Mouse (Mus musculus): ENCODE data around the gene Ppp4r3b. TPM values are rescaled to one million over a fixed set of nuclear protein-coding genes. Genes with fewer than 3 reads are reported as not detected.
A peak's percentile ranks its signal among the peaks of the same experiment; 100 is the strongest.

The Ppp4r3b gene
- total and polyA plus RNA-seq, 2 experiments from 2014 or later = 31.6 to 49.7 TPM

GRCm38 (mm10) chr11:29238551-29238950, 65.9 kb downstream of the Ppp4r3b start:
- ATAC-seq (ENCODE audit: low FRiP score) = no peak
- Histone ChIP-seq H3K9ac (replicated peaks; ENCODE audit: low read length, poor library complexity, severe bottlenecking) (no peak overlapping the region), H3K9me3 (ENCODE audit: low read length) (no peaks in the 10 kb centered on the region), H3K4me3 (ENCODE audit: low read depth, low read length) (no peak overlapping the region), H3K27ac (ENCODE audit: low read depth, low read length) (no peak overlapping the region), H3K4me2 (ENCODE audit: low read depth, low read length, poor library complexity, severe bottlenecking) (no peak overlapping the region), H3K36me3 (ENCODE audit: insufficient read depth, low read length) (peaks cover 11% of the 10 kb centered on the region; the same call in 1 of the 2 replicates), H3K27me3 (ENCODE audit: insufficient read depth, low read length) (no peaks in the 10 kb centered on the region), H3K4me1 (ENCODE audit: insufficient read depth, low read length) (no peaks in the 10 kb centered on the region)
- no peak for DNase-seq (ENCODE audit: low spot score)
- 94% methylated on average over 3 of the region's 3 CpGs for WGBS
- TF ChIP-seq CTCF (IDR thresholded peaks at IDR 0.05) = no peak

GRCm38 (mm10) chr11:29239353-29239752, 66.7 kb downstream of the Ppp4r3b start:
- Histone ChIP-seq H3K27me3 (ENCODE audit: insufficient read depth, low read length) (no peaks in the 10 kb centered on the region), H3K4me3 (ENCODE audit: low read depth, low read length) (no peak overlapping the region), H3K9ac (replicated peaks; ENCODE audit: low read length, poor library complexity, severe bottlenecking) (no peak overlapping the region), H3K4me2 (ENCODE audit: low read depth, low read length, poor library complexity, severe bottlenecking) (no peak overlapping the region), H3K27ac (ENCODE audit: low read depth, low read length) (no peak overlapping the region), H3K9me3 (ENCODE audit: low read length) (no peaks in the 10 kb centered on the region), H3K4me1 (ENCODE audit: insufficient read depth, low read length) (no peaks in the 10 kb centered on the region), H3K36me3 (ENCODE audit: insufficient read depth, low read length) (peaks cover 11% of the 10 kb centered on the region; the same call in 1 of the 2 replicates)
- no peak for DNase-seq (ENCODE audit: low spot score)
- ATAC-seq (ENCODE audit: low FRiP score) = no peak
- TF ChIP-seq CTCF (IDR thresholded peaks at IDR 0.05) = no peak
- 95% methylated on average over 1 of the region's 1 CpGs for WGBS

GRCm38 (mm10) chr11:29241961-29242360, 69.3 kb downstream of the Ppp4r3b start:
- ATAC-seq (ENCODE audit: low FRiP score) (no peak), DNase-seq (ENCODE audit: low spot score) (no peak)
- peaks cover 13% of the 10 kb centered on the region; the same call in 1 of the 2 replicates for H3K36me3 ChIP-seq (ENCODE audit: insufficient read depth, low read length)
- H3K9me3 ChIP-seq (ENCODE audit: low read length) = no peaks in the 10 kb centered on the region
- 70% methylated on average over 4 of the region's 4 CpGs for WGBS
- TF ChIP-seq CTCF (IDR thresholded peaks at IDR 0.05) = no peak
- H3K27ac ChIP-seq (ENCODE audit: low read depth, low read length) = no peak overlapping the region
- H3K4me2 ChIP-seq (ENCODE audit: low read depth, low read length, poor library complexity, severe bottlenecking) = no peak overlapping the region
- no peaks in the 10 kb centered on the region for H3K27me3 ChIP-seq (ENCODE audit: insufficient read depth, low read length)
- no peak overlapping the region for H3K9ac ChIP-seq (replicated peaks; ENCODE audit: low read length, poor library complexity, severe bottlenecking)
- no peak overlapping the region for H3K4me3 ChIP-seq (ENCODE audit: low read depth, low read length)
- peaks cover 12% of the 10 kb centered on the region; the same call in 1 of the 2 replicates for H3K4me1 ChIP-seq (ENCODE audit: insufficient read depth, low read length)

GRCm38 (mm10) chr11:29245988-29246387, 73.3 kb downstream of the Ppp4r3b start:
- no peak overlapping the region for H3K27ac ChIP-seq (ENCODE audit: low read depth, low read length)
- WGBS = 53% methylated on average over 4 of the region's 4 CpGs
- peak overlapping the region; percentile 81 for H3K4me3 ChIP-seq (ENCODE audit: low read depth, low read length)
- H3K36me3 ChIP-seq (ENCODE audit: insufficient read depth, low read length) = peaks cover 13% of the 10 kb centered on the region; the same call in 1 of the 2 replicates
- DNase-seq (ENCODE audit: low spot score) (no peak), ATAC-seq (ENCODE audit: low FRiP score) (no peak)
- H3K27me3 ChIP-seq (ENCODE audit: insufficient read depth, low read length) = no peaks in the 10 kb centered on the region
- peaks cover 12% of the 10 kb centered on the region for H3K4me1 ChIP-seq (ENCODE audit: insufficient read depth, low read length)
- no peak overlapping the region for H3K9ac ChIP-seq (replicated peaks; ENCODE audit: low read length, poor library complexity, severe bottlenecking)
- H3K4me2 ChIP-seq (ENCODE audit: low read depth, low read length, poor library complexity, severe bottlenecking) = peak overlapping the region; percentile 58
- no peaks in the 10 kb centered on the region for H3K9me3 ChIP-seq (ENCODE audit: low read length)
- TF ChIP-seq CTCF (IDR thresholded peaks at IDR 0.05) = no peak

GRCm38 (mm10) chr11:29246883-29247650, 74.4 kb downstream of the Ppp4r3b start, which contains the start of gene Cfap36:
Gene Cfap36, minus strand, starts transcription at chr11:29247409.
- WGBS = under 1% methylated on average over 53 of the region's 53 CpGs
- peak within 1 kb of the TSS; percentile 79 for H3K9ac ChIP-seq (replicated peaks; ENCODE audit: low read length, poor library complexity, severe bottlenecking)

GRCm38 (mm10) chr11:29247725-29248124, 75.0 kb downstream of the Ppp4r3b start:
- Histone ChIP-seq H3K4me3 (ENCODE audit: low read depth, low read length) (peak overlapping the region; percentile 81), H3K9me3 (ENCODE audit: low read length) (no peaks in the 10 kb centered on the region), H3K4me1 (ENCODE audit: insufficient read depth, low read length) (peaks cover 12% of the 10 kb centered on the region), H3K9ac (replicated peaks; ENCODE audit: low read length, poor library complexity, severe bottlenecking) (no peak overlapping the region), H3K27me3 (ENCODE audit: insufficient read depth, low read length) (no peaks in the 10 kb centered on the region), H3K36me3 (ENCODE audit: insufficient read depth, low read length) (peaks cover 3% of the 10 kb centered on the region; the same call in 1 of the 2 replicates), H3K27ac (ENCODE audit: low read depth, low read length) (peak overlapping the region; percentile 60), H3K4me2 (ENCODE audit: low read depth, low read length, poor library complexity, severe bottlenecking) (peak overlapping the region; percentile 34)
- peak; percentile 15; the same call in 1 of the 2 replicates for ATAC-seq (ENCODE audit: low FRiP score)
- 100% methylated on average over 1 of the region's 1 CpGs for whole genome bisulfite sequencing
- DNase-seq (ENCODE audit: low spot score) = peak; percentile 1
- TF ChIP-seq CTCF (IDR thresholded peaks at IDR 0.05) = no peak

More at GRCm38 (mm10) chr11:29246883-29247650, 74.4 kb downstream of the Ppp4r3b start, which contains the start of gene Cfap36:
- no peak for TF ChIP-seq CTCF (IDR thresholded peaks at IDR 0.05)
- Histone ChIP-seq H3K27ac (ENCODE audit: low read depth, low read length) (peak within 1 kb of the TSS; percentile 86), H3K4me3 (ENCODE audit: low read depth, low read length) (peak within 1 kb of the TSS; percentile 81), H3K27me3 (ENCODE audit: insufficient read depth, low read length) (no peaks in the 10 kb centered on the region), H3K4me1 (ENCODE audit: insufficient read depth, low read length) (peaks cover 12% of the 10 kb centered on the region), H3K36me3 (ENCODE audit: insufficient read depth, low read length) (peaks cover 8% of the 10 kb centered on the region; the same call in 1 of the 2 replicates), H3K9me3 (ENCODE audit: low read length) (no peaks in the 10 kb centered on the region), H3K4me2 (ENCODE audit: low read depth, low read length, poor library complexity, severe bottlenecking) (peak within 1 kb of the TSS; percentile 58)
- peak; percentile 99 for DNase-seq (ENCODE audit: low spot score)
- ATAC-seq (ENCODE audit: low FRiP score) = peak; percentile 100

Data from midbrain, postnatal 0 days (tissue).